Mouse (Mus musculus) lung, embryonic 15.5 days (tissue): ENCODE measurements around the gene Vmn2r37. TPM values are rescaled to one million over a fixed set of nuclear protein-coding genes. Genes with fewer than 3 reads are reported as not detected.
"Not testable (repeated sequence)": the region's sequence is repeated elsewhere in the genome, so short reads cannot be mapped to it uniquely, and the experiment has no call there.

Experiments used
- ATAC-seq: fragments of 200-750 bp; cut with Nextera tagmentation; 2 replicates; pipeline ENCODE4 v1.8.0; 2017; ENCODE audit warnings: moderate number of reproducible peaks, borderline replicate concordance; ENCODE audit not compliant: low FRiP score, low TSS enrichment; ENCODE audit errors: extremely low read depth
- H3K27ac ChIP-seq: fragments of 300-500 bp; sonication (generic); 2 replicates; pipeline ENCODE4 v1.5.1; 2015; ENCODE audit warnings: moderate library complexity, mild to moderate bottlenecking, inconsistent platforms
- H3K27me3 ChIP-seq: fragments of 300-500 bp; sonication (generic); 2 replicates; pipeline ENCODE4 v1.6.1; 2015; ENCODE audit warnings: inconsistent platforms
- H3K36me3 ChIP-seq: fragments of 300-500 bp; sonication (generic); 2 replicates; pipeline ENCODE4 v1.6.1; 2015; ENCODE audit warnings: inconsistent platforms
- H3K4me1 ChIP-seq: fragments of 300-500 bp; sonication (generic); 2 replicates; pipeline ENCODE4 v1.6.1; 2015; ENCODE audit warnings: inconsistent platforms
- H3K4me2 ChIP-seq: fragments of 300-500 bp; sonication (generic); 2 replicates; pipeline ENCODE4 v1.6.1; 2015; ENCODE audit warnings: inconsistent platforms, mild to moderate bottlenecking, moderate library complexity
- H3K4me3 ChIP-seq: fragments of 300-500 bp; sonication (generic); 2 replicates; pipeline ENCODE4 v1.5.1; 2015; ENCODE audit warnings: mild to moderate bottlenecking, inconsistent platforms
- H3K9ac ChIP-seq: fragments of 300-500 bp; sonication (generic); 2 replicates; pipeline ENCODE4 v1.6.1; 2015; ENCODE audit warnings: inconsistent platforms
- H3K9me3 ChIP-seq: fragments of 300-500 bp; sonication (generic); 2 replicates; pipeline ENCODE4 v1.6.1; 2016; ENCODE audit warnings: inconsistent platforms
- WGBS: fragments of 180-500 bp; shearing (Covaris S2); methylation state at CpG from one replicate; pipeline ENCODE4 v1.1.7; 2015; 5-methylcytosine and 5-hydroxymethylcytosine counted together
- polyA plus RNA-seq: library from polyadenylated mRNA; unstranded; fragments of >200 nt; fragmentation: Nextera tagmentation; extraction: Ambion mirVana; gene quantifications from 2 replicates; pipeline ENCODE4 v1.2.1, GENCODE M21; 2015

Vmn2r37 gene
- polyA plus RNA-seq: not detected in 2 replicates

DNA sequence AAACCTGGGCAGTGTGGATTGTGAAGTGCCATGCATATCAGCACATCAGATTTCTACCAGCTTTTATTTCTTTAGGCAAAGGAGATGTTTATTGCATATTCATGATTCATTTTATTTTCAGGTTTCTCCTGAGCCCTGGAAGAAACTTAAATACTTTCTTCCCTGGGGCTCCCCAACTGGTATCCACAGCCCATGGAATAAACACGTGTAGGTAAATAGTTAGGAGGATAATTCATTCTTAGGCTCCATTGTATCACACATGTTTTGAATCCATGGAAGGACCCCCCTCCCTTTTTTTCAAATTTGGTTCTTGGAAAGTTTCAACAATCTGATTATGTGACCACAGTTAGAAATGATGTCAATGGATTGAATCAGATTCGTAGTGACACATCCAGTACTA, at the start of gene Vmn2r37:
Vmn2r37 (minus strand) TSS at position 101 of the 400 bp plus-strand sequence.
- 42% methylated on average over 2 of the region's 2 CpGs for WGBS

More for the DNA sequence above, at the start of gene Vmn2r37:
- not testable (repeated sequence) for H3K9ac ChIP-seq, H3K36me3 ChIP-seq, H3K4me3 ChIP-seq, H3K27me3 ChIP-seq, H3K4me2 ChIP-seq, H3K27ac ChIP-seq, ATAC-seq, H3K4me1 ChIP-seq, H3K9me3 ChIP-seq

Other genes with a start within 250 kb of the Vmn2r37 start
- not detected in 2 replicates for gene Vmn2r39, start 192.9 kb downstream of the Vmn2r37 start, polyA plus RNA-seq
- not detected in 2 replicates for gene Vmn2r38, start 125.8 kb downstream of the Vmn2r37 start, polyA plus RNA-seq